Mouse (Mus musculus) T-cell, adult 2 months (primary cell): ENCODE measurements around the gene Ntn1.

ENCODE experiments used
- DNase-seq: peaks from one replicate; pipeline ENCODE4 v3.0.0; 2022; ENCODE audit warnings: low spot score

Gene Ntn1

GRCm38 (mm10) chr11:68214496-68215205 is 186.0 kb downstream of the Ntn1 start:
- no peak for DNase-seq

- DNase-seq = no peak
Measured at GRCm38 (mm10) chr11:68213896-68214295, 186.7 kb downstream of the Ntn1 start.

- DNase-seq = no peak
Measured at GRCm38 (mm10) chr11:68211924-68212578, 188.6 kb downstream of the Ntn1 start.

GRCm38 (mm10) chr11:68210714-68211113 is 189.9 kb downstream of the Ntn1 start:
- DNase-seq = no peak

GRCm38 (mm10) chr11:68209506-68209905 is 191.1 kb downstream of the Ntn1 start:
- no peak for DNase-seq

GRCm38 (mm10) chr11:68208582-68208981 is 192.0 kb downstream of the Ntn1 start:
- no peak for DNase-seq

GRCm38 (mm10) chr11:68208023-68208422 is 192.6 kb downstream of the Ntn1 start:
- no peak for DNase-seq

GRCm38 (mm10) chr11:68205572-68206229 is 194.9 kb downstream of the Ntn1 start:
- no peak for DNase-seq

GRCm38 (mm10) chr11:68204407-68204806 is 196.2 kb downstream of the Ntn1 start:
- no peak for DNase-seq

GRCm38 (mm10) chr11:68203658-68204315 is 196.8 kb downstream of the Ntn1 start:
- no peak for DNase-seq

- no peak for DNase-seq
Measured at GRCm38 (mm10) chr11:68202561-68202960, 198.1 kb downstream of the Ntn1 start.

GRCm38 (mm10) chr11:68201811-68202459 is 198.7 kb downstream of the Ntn1 start:
- no peak for DNase-seq

GRCm38 (mm10) chr11:68201063-68201462 is 199.6 kb downstream of the Ntn1 start:
- DNase-seq = no peak

- DNase-seq = no peak
Measured at GRCm38 (mm10) chr11:68200500-68200899, 200.1 kb downstream of the Ntn1 start.

- peak; percentile 20 for DNase-seq
Measured at GRCm38 (mm10) chr11:68199801-68200423, 200.7 kb downstream of the Ntn1 start.

- peak; percentile 58 for DNase-seq
Measured at GRCm38 (mm10) chr11:68199103-68199502, 201.5 kb downstream of the Ntn1 start.

- no peak for DNase-seq
Measured at GRCm38 (mm10) chr11:68198696-68199095, 201.9 kb downstream of the Ntn1 start.

GRCm38 (mm10) chr11:68197471-68197870 is 203.2 kb downstream of the Ntn1 start:
- DNase-seq = no peak

GRCm38 (mm10) chr11:68196566-68196965 is 204.1 kb downstream of the Ntn1 start:
- DNase-seq = no peak

GRCm38 (mm10) chr11:68195693-68196176 is 204.9 kb downstream of the Ntn1 start:
- DNase-seq = no peak

- no peak for DNase-seq
Measured at GRCm38 (mm10) chr11:68195168-68195567, 205.5 kb downstream of the Ntn1 start.
